Mouse (Mus musculus): Measurements from ENCODE around the gene 1700020L24Rik.

1700020L24Rik gene

DNA sequence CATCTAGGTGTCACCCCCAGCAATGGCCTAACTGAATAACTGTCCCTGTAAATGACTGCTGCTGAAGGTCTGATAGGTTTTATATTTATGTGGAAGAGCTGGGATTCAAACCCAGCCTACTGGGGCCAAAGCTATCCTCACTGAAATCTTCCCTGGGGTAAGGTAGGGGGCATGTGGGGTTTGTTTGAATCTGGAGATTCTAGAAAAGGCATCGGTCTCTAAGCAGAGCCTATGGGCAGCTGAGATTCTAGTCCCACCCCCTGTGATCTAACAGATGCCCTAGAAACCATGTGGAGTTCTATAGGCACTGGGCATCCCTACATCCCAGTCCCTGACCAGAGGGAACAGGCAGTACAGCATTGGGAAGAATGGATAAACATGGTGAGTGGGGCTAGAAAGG is at the start of gene 1700020L24Rik:
Gene 1700020L24Rik, plus strand, starts transcription at position 301 of the 400 bp plus-strand sequence.
- no peak for DNase-seq

DNA sequence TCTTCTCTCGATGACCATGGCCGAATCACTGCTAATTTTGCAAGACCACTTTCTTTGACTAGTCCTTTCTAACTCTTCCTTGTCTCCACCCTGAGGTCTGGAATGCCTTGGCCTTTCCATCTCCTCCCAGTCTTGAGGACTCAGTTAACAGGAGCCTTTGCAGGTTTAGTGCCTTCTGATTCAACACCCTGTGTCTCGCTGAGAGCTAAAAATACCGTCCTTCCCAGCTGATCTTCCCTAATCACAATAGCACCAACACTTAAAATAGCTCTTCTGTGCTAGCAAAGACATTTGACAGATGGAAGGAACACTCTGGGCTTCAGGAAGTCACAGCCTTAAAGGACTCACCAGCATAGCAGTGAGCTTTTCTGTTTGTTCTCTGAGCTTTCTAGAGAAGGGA is 44.4 kb upstream of the 1700020L24Rik start:
- DNase-seq, result no peak

DNA sequence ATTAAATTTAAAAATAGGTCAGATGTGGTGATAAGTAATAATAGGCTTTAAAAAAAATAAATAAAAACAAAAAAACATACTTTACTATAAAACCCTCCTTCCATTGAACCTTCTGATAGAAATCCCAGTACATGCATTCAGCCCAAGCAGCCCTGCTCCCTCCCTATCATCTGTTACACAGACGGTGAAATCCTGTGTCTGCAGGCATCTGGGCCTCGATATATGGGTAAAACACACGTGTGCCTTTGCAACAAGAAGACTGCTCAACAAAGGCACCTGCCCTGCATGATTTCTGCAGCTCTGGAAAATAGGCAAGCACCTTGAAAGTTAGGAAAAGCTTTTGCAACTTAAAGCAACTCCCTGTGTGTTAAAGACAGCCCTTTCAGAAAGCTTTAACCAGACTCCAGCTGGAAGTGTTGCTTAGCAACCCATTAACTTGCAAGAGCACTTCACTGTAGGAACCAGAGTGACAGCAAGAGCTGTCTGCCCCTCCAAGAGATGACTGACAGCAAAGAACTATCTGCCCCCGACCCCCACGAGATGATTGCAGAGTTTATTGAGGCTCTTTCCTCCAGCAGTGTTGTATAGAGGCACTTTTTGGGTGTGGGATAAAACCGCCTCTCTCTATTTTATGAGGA is 42.6 kb upstream of the 1700020L24Rik start:
- no peak for DNase-seq

DNA sequence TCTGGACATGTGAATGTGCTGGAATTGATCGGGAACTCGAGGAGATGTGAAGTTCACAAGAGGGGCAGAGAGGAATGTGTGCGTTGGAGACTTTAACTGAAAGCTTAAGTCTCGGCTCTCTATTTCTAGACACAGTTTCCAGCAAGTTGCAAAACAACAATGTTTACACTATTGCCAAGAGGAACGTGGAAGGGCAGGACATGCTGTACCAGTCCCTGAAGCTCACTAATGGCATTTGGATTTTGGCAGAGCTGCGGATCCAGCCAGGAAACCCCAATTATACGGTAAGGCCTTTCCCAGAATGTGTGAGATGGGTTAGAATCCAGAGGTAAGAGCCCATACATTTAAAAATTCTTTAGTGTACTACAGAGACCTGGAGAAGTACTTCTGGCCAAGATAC is 39.9 kb upstream of the 1700020L24Rik start:
- DNase-seq, result no peak

DNA sequence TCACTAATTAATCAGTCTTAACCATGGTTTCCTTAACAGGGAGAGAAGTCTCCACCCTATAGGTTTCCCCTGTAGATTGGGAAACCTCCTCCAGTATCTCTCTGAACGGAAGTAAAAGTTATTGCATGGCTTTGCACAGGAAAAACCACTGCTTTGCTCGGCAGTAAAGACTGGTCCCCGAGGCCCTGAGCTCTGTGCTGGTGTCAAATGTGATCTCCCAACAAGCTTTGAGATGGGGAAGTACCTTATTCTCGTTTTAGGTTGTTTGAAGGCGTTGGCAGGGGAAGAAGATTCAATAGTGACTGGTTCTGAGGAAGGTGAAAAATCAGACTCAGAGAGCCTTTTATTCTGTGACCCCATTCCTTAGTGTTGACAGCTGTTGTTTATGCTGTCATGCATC is 38.8 kb upstream of the 1700020L24Rik start:
- no peak for DNase-seq

DNA sequence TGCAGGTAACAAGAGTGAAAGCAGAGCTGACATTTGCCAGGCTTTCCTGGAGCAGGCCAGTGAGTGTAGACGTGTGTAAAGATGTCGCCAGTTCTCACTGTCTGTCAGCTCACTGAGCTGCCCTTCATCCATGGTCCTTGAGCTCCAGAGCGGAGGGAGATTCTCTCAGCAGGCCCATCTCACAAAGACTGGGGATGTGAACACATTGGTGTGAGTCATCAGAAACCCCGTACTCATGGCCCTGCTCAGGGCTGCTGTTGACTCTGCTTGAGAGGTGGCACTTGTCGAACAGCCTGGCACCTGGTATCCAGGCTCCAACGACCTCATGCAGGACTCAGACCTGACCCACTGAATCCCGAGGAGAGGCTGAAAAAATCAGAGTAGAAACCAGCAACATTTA is 33.7 kb upstream of the 1700020L24Rik start:
- no peak for DNase-seq

DNA sequence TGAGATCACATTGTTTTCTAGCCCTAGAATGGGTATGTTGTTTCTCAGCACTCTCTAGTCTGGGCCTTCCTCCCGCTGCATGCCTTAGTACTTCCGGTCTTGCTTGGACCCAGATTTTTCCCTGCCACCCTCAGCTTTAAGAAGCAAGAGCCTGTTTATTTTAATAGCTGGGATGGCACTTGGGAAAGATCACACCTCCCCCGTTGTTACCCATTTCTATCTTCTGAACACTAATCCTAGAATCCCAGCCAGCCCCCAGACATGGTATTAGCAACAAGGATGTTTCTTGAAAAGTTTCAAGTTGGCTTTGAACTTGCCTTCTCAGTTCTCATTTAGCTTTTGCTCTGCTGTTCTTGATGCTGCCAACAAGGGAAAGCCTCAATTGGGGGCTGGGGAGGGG is 31.1 kb upstream of the 1700020L24Rik start:
- no peak for DNase-seq

DNA sequence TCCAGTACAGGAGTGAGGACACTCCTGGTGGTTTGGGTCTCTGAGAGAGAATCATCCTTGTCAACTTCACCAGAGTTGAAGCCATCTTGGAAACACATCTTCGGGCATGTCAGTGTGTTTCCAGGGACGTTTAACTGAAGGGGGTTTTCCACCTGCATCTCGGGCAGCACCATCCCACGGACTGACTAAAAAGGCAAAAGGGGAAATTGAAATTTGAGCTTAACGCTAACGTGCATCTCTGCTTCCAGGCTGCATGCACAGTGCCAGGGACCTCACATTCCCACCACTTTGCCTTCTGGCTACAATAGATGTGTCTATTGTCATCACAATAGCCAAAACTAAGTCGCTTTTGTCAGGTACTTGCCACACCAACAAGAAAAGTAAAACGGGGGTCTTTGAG is 29.2 kb upstream of the 1700020L24Rik start:
- no peak for DNase-seq

DNA sequence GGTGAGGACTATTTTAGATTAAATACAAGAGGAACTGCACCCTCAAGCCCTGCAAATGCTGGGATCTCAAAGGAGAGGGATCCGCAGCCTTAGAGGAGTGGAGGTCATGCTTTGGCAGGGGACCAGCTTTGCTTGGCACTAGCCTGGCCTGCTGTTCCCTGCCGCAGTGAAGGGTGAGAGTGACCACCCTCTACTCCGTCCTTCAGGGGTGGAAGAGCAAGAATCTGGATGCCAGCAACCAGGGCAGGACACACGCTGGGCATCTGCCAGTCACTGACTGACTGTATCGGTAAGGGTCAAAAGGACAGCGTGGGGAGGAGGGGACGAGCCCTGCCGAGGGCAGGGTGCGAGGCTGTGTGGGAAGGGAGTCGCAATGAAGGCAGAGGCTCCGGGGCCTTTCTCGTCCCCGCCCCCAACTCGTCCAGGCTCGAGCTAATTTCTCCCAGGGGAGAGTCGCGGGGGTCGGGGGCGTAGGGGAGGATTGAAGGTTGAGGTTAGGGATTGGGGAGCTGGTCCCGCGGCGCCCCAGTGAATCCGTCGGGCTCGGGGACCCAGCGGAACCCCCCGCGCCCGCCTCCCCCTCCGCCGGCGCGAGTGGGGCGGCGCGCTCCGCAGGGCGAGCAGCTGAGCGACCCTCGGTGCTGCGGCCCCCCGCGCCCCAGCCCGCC is 28.3 kb upstream of the 1700020L24Rik start, which contains the start of gene Rasl10b:
Gene Rasl10b, plus strand, starts transcription at position 51 of the 668 bp plus-strand sequence.
- peak; percentile 28 to 57 for DNase-seq

DNA sequence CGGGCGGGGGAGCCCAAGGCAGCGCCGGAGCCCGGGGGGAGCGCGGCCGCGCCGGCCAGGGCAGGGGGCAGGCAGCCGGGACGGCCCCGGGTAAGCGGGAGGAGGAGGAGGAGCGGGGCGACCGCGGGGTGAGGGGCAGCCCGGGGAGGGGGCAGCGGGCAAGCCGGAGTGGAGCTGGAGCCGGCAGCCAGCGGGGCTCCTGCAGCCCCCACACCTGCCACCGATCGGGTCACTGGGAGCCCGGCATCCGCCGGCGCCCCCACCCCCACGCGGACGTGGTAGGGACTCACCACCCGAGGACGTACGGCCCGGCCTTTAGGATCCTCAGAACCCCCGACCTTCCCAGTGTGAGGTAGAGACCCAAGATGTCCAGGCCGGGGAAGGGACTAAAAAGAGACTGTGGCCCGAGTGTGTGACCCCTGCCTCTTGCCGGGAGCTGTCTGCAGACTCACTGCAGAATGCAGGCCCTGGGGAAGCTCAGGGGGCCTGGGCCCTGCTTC is 27.6 kb upstream of the 1700020L24Rik start:
- peak; percentile 8 to 12 for DNase-seq

DNA sequence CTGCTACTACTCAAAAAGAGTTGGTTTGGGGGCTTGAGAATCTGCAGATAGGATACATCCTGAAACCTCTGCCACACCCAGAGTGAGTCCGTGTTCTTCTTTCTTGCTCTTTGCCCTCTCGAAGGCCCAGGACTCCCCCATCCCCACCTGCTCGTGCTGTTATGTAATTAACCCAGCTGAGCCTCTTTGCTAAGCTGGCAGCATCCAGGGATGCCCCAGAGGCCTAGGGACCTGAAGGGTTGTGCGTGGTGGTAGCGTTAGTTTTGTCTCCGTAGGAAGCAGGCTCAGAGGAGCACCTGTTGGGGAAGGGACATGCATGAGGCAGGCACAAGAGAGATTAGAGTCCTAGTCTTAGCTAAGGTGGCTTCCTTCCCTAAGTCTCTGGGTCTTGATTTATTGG is 27.0 kb upstream of the 1700020L24Rik start:
- DNase-seq, result no peak

DNA sequence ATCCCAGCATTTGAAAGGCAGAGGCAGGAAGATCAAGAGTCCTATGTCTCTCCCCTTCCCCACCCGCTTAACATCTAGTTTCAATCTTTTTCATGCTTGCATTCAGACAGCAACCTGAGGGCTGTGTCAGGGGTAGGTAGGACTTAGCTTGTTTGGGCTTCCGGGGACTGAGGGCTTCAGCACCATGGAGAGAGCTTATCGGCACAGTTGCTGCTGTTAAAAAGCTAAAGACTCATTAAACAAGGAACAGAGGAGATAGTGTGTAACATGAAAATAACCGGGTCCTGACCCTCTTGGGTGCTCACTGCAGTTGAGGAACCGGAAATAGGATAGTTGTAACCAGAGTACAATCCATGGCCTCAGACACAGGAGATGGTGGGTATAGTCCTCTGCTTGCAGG is 20.4 kb upstream of the 1700020L24Rik start:
- peak; percentile 87 to 89 for DNase-seq

DNA sequence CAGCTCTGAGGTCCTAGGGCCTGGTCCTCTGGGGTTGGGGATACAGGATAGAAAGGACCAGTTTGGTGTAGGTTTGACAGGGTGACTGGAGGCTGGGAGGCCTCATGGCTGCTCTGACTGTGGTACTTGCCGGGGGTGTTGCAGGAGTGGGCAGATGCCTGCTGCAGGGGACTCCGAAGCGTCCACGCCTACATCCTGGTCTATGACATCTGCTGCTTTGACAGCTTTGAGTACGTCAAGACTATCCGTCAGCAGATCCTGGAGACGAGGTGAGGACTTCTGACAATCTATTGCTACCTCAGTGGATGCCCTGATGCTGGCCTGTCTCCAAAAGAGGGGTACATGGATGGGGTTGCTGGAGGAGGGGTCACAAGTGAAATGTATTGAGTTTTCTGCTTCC is 19.8 kb upstream of the 1700020L24Rik start:
- DNase-seq, result no peak

DNA sequence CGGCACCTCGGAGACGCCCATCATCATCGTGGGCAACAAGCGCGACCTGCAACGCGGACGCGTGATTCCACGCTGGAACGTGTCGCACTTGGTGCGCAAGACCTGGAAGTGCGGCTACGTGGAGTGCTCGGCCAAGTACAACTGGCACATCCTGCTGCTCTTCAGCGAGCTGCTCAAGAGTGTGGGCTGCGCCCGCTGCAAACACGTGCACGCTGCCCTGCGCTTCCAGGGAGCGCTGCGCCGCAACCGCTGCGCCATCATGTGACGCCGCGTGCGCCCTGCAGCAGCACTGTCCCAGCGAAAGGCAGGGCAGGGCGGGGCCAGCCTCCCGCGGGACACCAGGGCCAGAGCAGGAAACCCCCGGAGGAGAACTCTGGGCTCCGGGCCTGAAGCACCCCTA is 18.9 kb upstream of the 1700020L24Rik start:
- DNase-seq, result peak; percentile 29 to 43

DNA sequence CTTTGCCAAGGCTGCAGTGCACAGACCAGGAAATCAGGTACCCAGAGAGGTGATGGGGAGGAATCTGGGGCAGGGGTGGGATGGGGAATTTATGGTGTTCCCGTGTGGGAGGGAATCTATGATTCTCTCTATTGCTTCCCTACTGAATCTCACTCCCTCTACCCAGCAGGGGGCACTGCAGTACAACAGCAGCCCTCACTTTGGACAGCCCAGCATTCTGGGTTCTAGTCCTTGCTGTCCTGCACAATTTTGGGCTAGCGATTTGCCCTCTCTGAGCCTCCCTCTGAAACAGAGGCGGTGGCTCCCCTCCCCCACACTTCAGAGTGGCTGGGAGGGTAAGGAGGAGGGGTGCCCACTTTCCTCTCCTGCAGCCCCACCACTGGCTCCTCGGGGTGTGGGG is 17.1 kb upstream of the 1700020L24Rik start:
- peak in 1 of 2 experiments; percentile 7 for DNase-seq

DNA sequence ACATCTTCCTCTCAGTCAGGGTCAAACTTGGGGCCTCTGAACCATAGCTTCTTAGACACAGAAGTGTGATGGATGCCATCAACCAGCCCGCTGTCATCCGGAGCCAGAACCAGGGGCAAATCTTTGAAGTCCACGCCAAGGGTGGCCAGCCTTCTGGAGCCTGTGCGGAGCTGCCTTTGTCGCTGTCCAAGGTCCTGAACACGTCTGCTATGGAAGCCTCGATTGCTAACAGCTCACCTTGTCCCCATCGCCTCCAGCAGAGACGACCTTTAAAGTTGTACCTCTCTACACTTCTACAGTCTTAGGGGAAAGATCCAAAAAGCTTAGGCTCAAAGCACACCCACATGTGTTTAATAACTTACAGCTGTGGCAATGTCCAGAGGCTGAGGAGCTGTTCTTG is 16.2 kb upstream of the 1700020L24Rik start:
- DNase-seq, result peak; percentile 90

DNA sequence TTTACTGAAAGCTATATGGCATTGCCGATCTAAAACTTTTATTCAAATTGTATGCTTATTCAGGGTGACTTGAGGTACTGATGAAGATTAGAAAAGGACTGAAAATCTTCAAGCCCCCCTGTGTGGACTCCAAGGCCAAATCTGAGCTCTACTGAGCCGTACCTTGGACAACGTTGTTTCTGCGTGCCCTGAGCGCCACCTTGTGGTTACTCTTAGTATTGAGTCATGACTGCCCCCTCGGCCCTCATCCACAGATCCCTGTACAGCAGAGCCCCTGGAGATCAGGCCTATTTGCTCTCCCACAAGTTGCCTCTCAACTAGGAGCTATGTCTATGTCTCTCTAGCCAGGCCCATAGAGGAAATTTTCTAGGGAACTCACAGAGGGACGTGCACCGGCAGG is 12.8 kb upstream of the 1700020L24Rik start:
- DNase-seq, result peak; percentile 81

DNA sequence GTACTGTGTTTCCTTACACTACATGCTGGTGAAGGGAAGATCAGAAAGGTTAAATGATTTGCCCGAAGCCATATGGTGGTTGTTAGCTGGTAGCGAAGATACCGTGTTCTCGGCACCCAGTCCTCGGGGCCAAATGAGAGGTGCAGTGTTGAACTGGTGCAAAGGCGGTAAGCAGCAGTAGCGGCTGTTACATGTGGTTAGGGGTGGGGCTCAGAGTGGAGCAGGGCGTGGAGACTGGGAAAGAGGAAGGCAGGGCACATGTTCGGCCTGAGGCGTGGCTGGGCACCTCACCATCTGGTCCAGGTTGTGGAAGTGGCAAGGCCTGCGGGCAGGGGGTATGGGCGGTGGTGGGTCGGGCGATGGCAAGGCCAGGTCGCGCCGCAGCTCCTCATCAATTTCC is 10.5 kb upstream of the 1700020L24Rik start:
- peak in 1 of 2 experiments; percentile 30 for DNase-seq

DNA sequence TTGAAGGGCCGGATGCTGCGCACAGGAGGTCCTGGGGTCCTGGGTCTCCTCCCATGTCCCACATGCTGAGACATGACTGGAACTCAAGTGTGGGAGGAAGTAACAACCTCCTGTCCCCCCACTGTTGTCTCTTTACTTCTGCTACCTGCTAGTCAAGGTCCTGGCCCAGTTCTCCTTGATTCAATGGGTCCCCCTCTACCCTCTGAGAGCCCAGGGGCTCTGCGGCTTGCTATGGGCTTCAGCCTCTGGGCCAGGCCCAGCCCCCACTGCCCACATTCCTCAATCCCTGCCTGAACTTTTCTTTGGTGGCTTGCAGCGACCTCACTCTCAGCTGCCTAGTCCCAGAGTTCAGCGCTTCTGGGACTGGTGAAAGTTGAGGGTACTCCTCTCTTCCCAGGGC is 8.1 kb upstream of the 1700020L24Rik start, which contains the start of gene Gas2l2:
Gene Gas2l2, minus strand, starts transcription at position 101 of the 400 bp plus-strand sequence.
- no peak for DNase-seq

DNA sequence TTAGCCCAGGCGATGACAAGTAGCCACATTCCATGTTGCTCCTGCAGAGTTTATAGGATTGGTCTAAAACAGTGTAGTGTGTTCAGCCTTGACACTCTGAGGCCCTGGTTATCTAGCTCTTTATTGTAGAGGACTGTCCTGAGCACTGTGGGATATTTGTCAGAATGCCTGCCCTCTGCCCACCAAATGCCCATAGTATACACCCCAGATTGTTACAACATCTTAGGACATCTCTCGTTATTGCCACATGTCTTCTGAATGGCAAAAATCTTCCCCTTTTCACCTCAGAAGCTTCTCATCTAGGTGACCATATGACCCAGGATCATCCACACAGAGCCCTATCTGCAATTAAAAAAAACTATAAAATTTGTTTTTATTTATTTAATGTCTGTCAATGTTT is 4.9 kb upstream of the 1700020L24Rik start:
- no peak for DNase-seq

DNA sequence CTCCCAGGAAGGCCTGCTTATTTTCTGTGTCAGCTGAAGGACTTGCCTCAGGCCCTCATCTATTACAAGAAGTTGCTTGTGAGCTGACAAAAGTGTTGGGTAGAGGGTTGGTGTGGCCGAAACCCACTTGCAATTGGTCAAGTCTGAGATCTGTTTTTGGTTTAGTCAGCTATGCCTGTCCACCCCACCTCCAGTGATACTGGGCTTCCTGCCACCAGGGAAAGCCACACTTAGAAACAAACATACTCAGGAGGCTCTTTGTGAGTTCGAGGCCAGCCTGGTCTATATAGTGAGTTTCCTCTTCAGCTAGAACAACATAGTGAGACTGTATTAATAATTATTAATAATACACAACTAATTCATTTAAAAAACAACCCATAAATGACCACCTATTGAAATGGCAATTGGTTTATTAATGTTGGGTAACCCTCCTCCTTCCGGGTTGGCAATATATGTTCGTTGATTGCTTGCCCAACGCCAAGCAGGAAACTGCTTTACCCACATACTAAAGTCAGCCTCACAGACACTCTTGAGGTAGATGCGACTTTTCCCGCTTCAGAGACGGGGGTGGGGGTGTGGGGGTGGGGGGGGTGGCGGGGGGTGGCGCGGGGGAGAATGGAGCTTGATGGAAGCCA is 2.1 kb downstream of the 1700020L24Rik start:
- DNase-seq, result no peak

DNA sequence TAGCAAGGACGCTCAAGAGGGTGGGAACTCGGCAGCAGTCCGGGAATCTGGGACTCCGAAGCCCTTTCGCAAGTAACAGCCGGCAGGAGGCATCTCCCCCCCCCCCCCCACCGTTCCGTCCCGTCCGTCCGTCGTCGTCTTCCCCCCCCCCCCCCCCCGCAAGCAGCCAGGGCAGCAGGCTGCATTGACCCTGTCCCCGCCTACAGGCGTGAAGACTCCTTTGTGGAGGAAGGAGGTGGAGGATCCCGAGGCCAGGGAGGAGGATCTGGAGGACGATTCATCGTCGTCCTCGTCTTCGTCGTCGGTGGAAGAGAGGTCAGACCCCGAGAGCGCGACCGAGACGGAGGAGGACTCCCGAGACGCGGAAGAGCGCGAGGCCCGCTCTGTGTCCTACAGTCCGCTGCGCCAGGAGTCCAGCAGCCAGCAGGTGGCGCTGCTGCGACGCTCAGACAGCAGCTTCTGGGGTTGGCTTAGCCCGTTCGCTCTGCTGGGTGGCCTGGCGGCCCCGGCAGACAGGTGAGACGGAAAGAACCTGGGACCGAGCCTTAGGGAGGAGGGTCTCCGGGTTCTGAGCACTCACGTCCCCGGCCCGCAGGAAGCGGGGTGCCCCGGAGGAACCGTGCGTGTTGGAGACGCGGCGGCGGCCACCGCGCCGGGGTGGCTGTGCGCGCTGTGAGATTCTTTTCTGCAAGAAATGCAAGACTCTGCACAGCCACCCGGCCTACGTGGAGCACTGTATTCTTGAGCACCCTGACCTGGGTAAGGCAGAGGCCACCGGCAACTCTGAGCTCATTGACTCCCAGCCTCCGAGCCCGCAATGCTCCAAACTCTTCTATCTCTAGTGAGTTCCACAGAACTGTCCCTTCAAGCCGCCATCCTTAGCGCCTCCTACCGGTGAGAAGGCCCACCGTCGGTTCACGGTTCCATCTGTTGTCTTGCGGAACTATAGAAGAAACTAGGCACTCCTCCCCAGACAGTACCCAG is 2.9 kb downstream of the 1700020L24Rik start:
- peak; percentile 91 to 94 for DNase-seq
